Mouse (Mus musculus): ENCODE results near the gene Smc5. TPM values are rescaled to one million over a fixed set of nuclear protein-coding genes. Genes with fewer than 3 reads are reported as not detected.

The Smc5 gene
- polyA plus RNA-seq, 1 experiment from 2014 or later: 54.4 TPM

- Histone ChIP-seq H3K4me2 (ENCODE audit: low read depth, low read length) (no peak overlapping the region), H3K4me3 (ENCODE audit: low read depth, low read length) (no peak overlapping the region), H3K9me3 (replicated peaks; ENCODE audit: control insufficient read depth, low read length) (no peaks in the 10 kb centered on the region), H3K36me3 (replicated peaks; ENCODE audit: control insufficient read depth, insufficient read depth, low read depth, low read length) (no peaks in the 10 kb centered on the region; the same call in none of the 2 replicates), H3K27ac (replicated peaks; ENCODE audit: low read depth, low read length) (no peak overlapping the region), H3K27me3 (ENCODE audit: control insufficient read depth, insufficient read depth, low read length) (no peaks in the 10 kb centered on the region), H3K4me1 (ENCODE audit: control insufficient read depth, insufficient read depth, low read length) (no peaks in the 10 kb centered on the region), H3K9ac (replicated peaks; ENCODE audit: low read length) (no peak overlapping the region)
- DNase-seq (ENCODE audit: low spot score) (no peak), ATAC-seq (replicated peaks; ENCODE audit: insufficient number of reproducible peaks, low FRiP score, low TSS enrichment, low read depth) (no peak)
- 84% methylated on average over 6 of the region's 6 CpGs for WGBS
Measured at GRCm38 (mm10) chr19:23187732-23188131, 86.0 kb downstream of the Smc5 start.

- no peak for ATAC-seq (replicated peaks; ENCODE audit: insufficient number of reproducible peaks, low FRiP score, low TSS enrichment, low read depth)
Measured at GRCm38 (mm10) chr19:23184068-23184467, 89.6 kb downstream of the Smc5 start.

GRCm38 (mm10) chr19:23183493-23183892, 90.2 kb downstream of the Smc5 start:
- Histone ChIP-seq H3K36me3 (replicated peaks; ENCODE audit: control insufficient read depth, insufficient read depth, low read depth, low read length) (no peaks in the 10 kb centered on the region), H3K27ac (replicated peaks; ENCODE audit: low read depth, low read length) (no peak overlapping the region), H3K4me3 (ENCODE audit: low read depth, low read length) (no peak overlapping the region), H3K9me3 (replicated peaks; ENCODE audit: control insufficient read depth, low read length) (no peaks in the 10 kb centered on the region), H3K9ac (replicated peaks; ENCODE audit: low read length) (no peak overlapping the region), H3K27me3 (ENCODE audit: control insufficient read depth, insufficient read depth, low read length) (no peaks in the 10 kb centered on the region), H3K4me2 (ENCODE audit: low read depth, low read length) (no peak overlapping the region), H3K4me1 (ENCODE audit: control insufficient read depth, insufficient read depth, low read length) (no peaks in the 10 kb centered on the region)
- ATAC-seq (replicated peaks; ENCODE audit: insufficient number of reproducible peaks, low FRiP score, low TSS enrichment, low read depth) (no peak), DNase-seq (ENCODE audit: low spot score) (no peak)
- 95% methylated on average over 4 of the region's 4 CpGs for WGBS

More at GRCm38 (mm10) chr19:23184068-23184467, 89.6 kb downstream of the Smc5 start:
- Histone ChIP-seq H3K4me3 (ENCODE audit: low read depth, low read length) (no peak overlapping the region), H3K4me2 (ENCODE audit: low read depth, low read length) (no peak overlapping the region), H3K27me3 (ENCODE audit: control insufficient read depth, insufficient read depth, low read length) (no peaks in the 10 kb centered on the region), H3K4me1 (ENCODE audit: control insufficient read depth, insufficient read depth, low read length) (no peaks in the 10 kb centered on the region), H3K9me3 (replicated peaks; ENCODE audit: control insufficient read depth, low read length) (no peaks in the 10 kb centered on the region), H3K27ac (replicated peaks; ENCODE audit: low read depth, low read length) (no peak overlapping the region), H3K9ac (replicated peaks; ENCODE audit: low read length) (no peak overlapping the region), H3K36me3 (replicated peaks; ENCODE audit: control insufficient read depth, insufficient read depth, low read depth, low read length) (no peaks in the 10 kb centered on the region)
- 82% methylated on average over 4 of the region's 4 CpGs for WGBS
- no peak for DNase-seq (ENCODE audit: low spot score)

- ATAC-seq (replicated peaks; ENCODE audit: insufficient number of reproducible peaks, low FRiP score, low TSS enrichment, low read depth) (no peak), DNase-seq (ENCODE audit: low spot score) (no peak)
- Histone ChIP-seq H3K9ac (replicated peaks; ENCODE audit: low read length) (no peak overlapping the region), H3K4me2 (ENCODE audit: low read depth, low read length) (no peak overlapping the region), H3K9me3 (replicated peaks; ENCODE audit: control insufficient read depth, low read length) (no peaks in the 10 kb centered on the region), H3K4me3 (ENCODE audit: low read depth, low read length) (no peak overlapping the region), H3K4me1 (ENCODE audit: control insufficient read depth, insufficient read depth, low read length) (no peaks in the 10 kb centered on the region), H3K27ac (replicated peaks; ENCODE audit: low read depth, low read length) (no peak overlapping the region), H3K36me3 (replicated peaks; ENCODE audit: control insufficient read depth, insufficient read depth, low read depth, low read length) (no peaks in the 10 kb centered on the region), H3K27me3 (ENCODE audit: control insufficient read depth, insufficient read depth, low read length) (no peaks in the 10 kb centered on the region)
- 90% methylated on average over 3 of the region's 3 CpGs for WGBS
Measured at GRCm38 (mm10) chr19:23178533-23178932, 95.2 kb downstream of the Smc5 start.

- no peaks in the 10 kb centered on the region for H3K4me1 ChIP-seq (ENCODE audit: control insufficient read depth, insufficient read depth, low read length)
- DNase-seq (ENCODE audit: low spot score) (no peak), ATAC-seq (replicated peaks; ENCODE audit: insufficient number of reproducible peaks, low FRiP score, low TSS enrichment, low read depth) (no peak)
- 77% methylated on average over 2 of the region's 2 CpGs for WGBS
- H3K27ac ChIP-seq (replicated peaks; ENCODE audit: low read depth, low read length): no peak overlapping the region
- no peak overlapping the region for H3K4me2 ChIP-seq (ENCODE audit: low read depth, low read length)
- H3K9ac ChIP-seq (replicated peaks; ENCODE audit: low read length): no peak overlapping the region
- H3K4me3 ChIP-seq (ENCODE audit: low read depth, low read length): no peak overlapping the region
- H3K9me3 ChIP-seq (replicated peaks; ENCODE audit: control insufficient read depth, low read length): no peaks in the 10 kb centered on the region
- no peaks in the 10 kb centered on the region for H3K27me3 ChIP-seq (ENCODE audit: control insufficient read depth, insufficient read depth, low read length)
- no peaks in the 10 kb centered on the region for H3K36me3 ChIP-seq (replicated peaks; ENCODE audit: control insufficient read depth, insufficient read depth, low read depth, low read length)
Measured at GRCm38 (mm10) chr19:23175511-23175910, 98.2 kb downstream of the Smc5 start.

- WGBS: 71% methylated on average over 3 of the region's 3 CpGs
- no peaks in the 10 kb centered on the region for H3K27me3 ChIP-seq (ENCODE audit: control insufficient read depth, insufficient read depth, low read length)
- H3K27ac ChIP-seq (replicated peaks; ENCODE audit: low read depth, low read length): no peak overlapping the region
- H3K36me3 ChIP-seq (replicated peaks; ENCODE audit: control insufficient read depth, insufficient read depth, low read depth, low read length): no peaks in the 10 kb centered on the region
- H3K4me1 ChIP-seq (ENCODE audit: control insufficient read depth, insufficient read depth, low read length): no peaks in the 10 kb centered on the region
- no peak overlapping the region for H3K9ac ChIP-seq (replicated peaks; ENCODE audit: low read length)
- ATAC-seq (replicated peaks; ENCODE audit: insufficient number of reproducible peaks, low FRiP score, low TSS enrichment, low read depth): no peak
- no peaks in the 10 kb centered on the region for H3K9me3 ChIP-seq (replicated peaks; ENCODE audit: control insufficient read depth, low read length)
- no peak overlapping the region for H3K4me2 ChIP-seq (ENCODE audit: low read depth, low read length)
- no peak for DNase-seq (ENCODE audit: low spot score)
- no peak overlapping the region for H3K4me3 ChIP-seq (ENCODE audit: low read depth, low read length)
Measured at GRCm38 (mm10) chr19:23175090-23175489, 98.6 kb downstream of the Smc5 start.

GRCm38 (mm10) chr19:23171136-23171535, 102.6 kb downstream of the Smc5 start:
- Histone ChIP-seq H3K27me3 (ENCODE audit: control insufficient read depth, insufficient read depth, low read length) (no peaks in the 10 kb centered on the region), H3K27ac (replicated peaks; ENCODE audit: low read depth, low read length) (no peak overlapping the region), H3K4me2 (ENCODE audit: low read depth, low read length) (no peak overlapping the region), H3K4me1 (ENCODE audit: control insufficient read depth, insufficient read depth, low read length) (no peaks in the 10 kb centered on the region), H3K36me3 (replicated peaks; ENCODE audit: control insufficient read depth, insufficient read depth, low read depth, low read length) (no peaks in the 10 kb centered on the region), H3K4me3 (ENCODE audit: low read depth, low read length) (no peak overlapping the region), H3K9ac (replicated peaks; ENCODE audit: low read length) (no peak overlapping the region), H3K9me3 (replicated peaks; ENCODE audit: control insufficient read depth, low read length) (no peaks in the 10 kb centered on the region)
- DNase-seq (ENCODE audit: low spot score): no peak
- ATAC-seq (replicated peaks; ENCODE audit: insufficient number of reproducible peaks, low FRiP score, low TSS enrichment, low read depth): no peak
- 83% methylated on average over 2 of the region's 2 CpGs for WGBS

- WGBS: 89% methylated on average over 5 of the region's 5 CpGs
- Histone ChIP-seq H3K27ac (replicated peaks; ENCODE audit: low read depth, low read length) (no peak overlapping the region), H3K9ac (replicated peaks; ENCODE audit: low read length) (no peak overlapping the region), H3K4me2 (ENCODE audit: low read depth, low read length) (no peak overlapping the region), H3K9me3 (replicated peaks; ENCODE audit: control insufficient read depth, low read length) (no peaks in the 10 kb centered on the region), H3K4me3 (ENCODE audit: low read depth, low read length) (no peak overlapping the region), H3K27me3 (ENCODE audit: control insufficient read depth, insufficient read depth, low read length) (no peaks in the 10 kb centered on the region), H3K36me3 (replicated peaks; ENCODE audit: control insufficient read depth, insufficient read depth, low read depth, low read length) (no peaks in the 10 kb centered on the region), H3K4me1 (ENCODE audit: control insufficient read depth, insufficient read depth, low read length) (no peaks in the 10 kb centered on the region)
- DNase-seq (ENCODE audit: low spot score) (no peak), ATAC-seq (replicated peaks; ENCODE audit: insufficient number of reproducible peaks, low FRiP score, low TSS enrichment, low read depth) (no peak)
Measured at GRCm38 (mm10) chr19:23170476-23170875, 103.2 kb downstream of the Smc5 start.
